Mouse (Mus musculus) monocyte, adult 5-6 weeks (primary cell): ENCODE data around the gene Hmgb3. TPM values are rescaled to one million over a fixed set of nuclear protein-coding genes. Genes with fewer than 3 reads are reported as not detected.
"Not testable (repeated sequence)": the region's sequence is repeated elsewhere in the genome, so short reads cannot be mapped to it uniquely, and the experiment has no call there.

Experiments
- ATAC-seq: fragments of 153-309, 156-312 bp; replicated peaks from 2 replicates; pipeline ENCODE4 v1.8.0; 2017; ENCODE audit warnings: mild to moderate bottlenecking; ENCODE audit not compliant: low TSS enrichment, insufficient number of reproducible peaks, severe bottlenecking, poor library complexity, low FRiP score
- total RNA-seq: library from RNA; stranded (forward); fragments of 200-1000, 200-491, 200-594 nt; gene quantifications from 3 replicates; pipeline ENCODE4 v1.2.3, GENCODE M21; 2017

Hmgb3 gene
- 4.8 to 9.4 TPM (median 7.9 TPM) in 3 replicates for total RNA-seq

GRCm38 (mm10) chrX:71555415-71556114, at the start of gene Hmgb3:
TSS of gene Hmgb3 (plus strand) at chrX:71555918.
- peak; percentile 96 for ATAC-seq

DNA sequence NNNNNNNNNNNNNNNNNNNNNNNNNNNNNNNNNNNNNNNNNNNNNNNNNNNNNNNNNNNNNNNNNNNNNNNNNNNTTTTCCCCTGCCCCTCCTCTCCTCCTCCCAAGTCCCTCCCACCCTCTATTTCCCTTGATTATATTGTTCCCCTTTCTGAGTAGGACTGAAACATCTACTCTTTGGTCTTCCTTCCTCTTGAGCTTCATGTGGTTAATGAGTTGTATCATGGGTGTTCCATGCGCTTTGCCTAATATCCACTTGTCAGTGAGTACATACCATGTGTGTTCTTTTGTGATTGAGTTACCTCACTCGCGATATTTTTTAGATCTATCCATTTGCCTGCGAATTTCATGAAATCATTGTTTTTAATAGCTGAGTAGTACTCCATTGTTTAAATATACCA, 49.1 kb upstream of the Hmgb3 start:
- ATAC-seq: not testable (repeated sequence)

DNA sequence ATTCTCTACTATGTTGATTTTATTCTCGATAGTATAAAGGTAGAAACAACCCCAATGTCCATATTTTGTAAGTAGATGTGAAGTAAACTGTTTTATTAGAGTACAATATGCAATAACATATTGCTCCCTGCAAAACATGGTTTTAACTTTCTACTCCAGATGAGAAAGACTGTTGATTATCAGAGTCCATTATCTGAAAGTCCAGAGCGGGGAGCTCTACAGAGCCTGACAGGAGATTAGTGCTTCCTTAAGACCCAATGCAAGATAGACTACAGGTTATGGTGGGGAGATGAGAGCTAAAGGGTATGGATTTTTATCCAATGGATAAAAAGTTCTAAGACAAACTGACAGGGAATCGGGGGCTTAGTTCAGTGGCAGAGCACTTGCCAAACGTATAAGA, 36.5 kb upstream of the Hmgb3 start:
- no peak for ATAC-seq

DNA sequence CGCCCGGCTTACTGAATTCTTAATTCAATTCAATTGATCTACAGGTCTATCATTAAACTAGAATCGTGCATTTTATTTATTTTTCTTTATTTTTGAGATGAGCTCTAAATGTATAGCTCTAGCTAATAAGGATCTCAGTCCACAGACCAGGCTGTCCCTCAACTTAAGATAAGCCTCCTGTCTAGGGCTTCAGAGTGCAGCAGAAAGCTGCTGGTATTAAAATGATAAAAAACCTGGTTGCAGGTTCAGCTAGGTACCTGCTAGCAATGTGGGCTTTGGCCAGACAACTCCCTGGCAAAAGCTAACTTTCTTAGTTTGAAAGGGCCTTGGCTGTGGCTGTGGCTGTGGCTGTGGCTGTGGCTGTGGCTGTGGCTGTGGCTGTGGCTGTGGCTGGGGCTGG, 32.8 kb upstream of the Hmgb3 start:
- ATAC-seq: no peak

DNA sequence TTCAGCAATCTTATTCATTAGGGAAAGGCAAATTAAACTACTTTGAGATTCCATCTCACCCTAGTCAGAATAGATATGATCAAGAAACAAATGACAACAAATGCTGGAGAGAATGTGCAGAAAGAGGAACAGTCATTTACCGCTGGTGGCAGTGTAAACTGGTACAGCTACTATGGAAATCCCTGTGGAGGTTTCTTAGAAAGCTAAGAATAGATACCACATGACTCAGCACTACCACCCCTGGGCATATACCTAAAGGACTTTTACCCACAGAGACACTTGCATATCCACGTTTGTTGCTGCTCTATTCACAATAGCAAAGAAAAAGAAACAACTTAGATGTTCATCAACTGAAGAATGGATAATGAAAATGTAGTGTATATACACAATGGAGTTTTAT, 31.4 kb upstream of the Hmgb3 start:
- no peak for ATAC-seq

DNA sequence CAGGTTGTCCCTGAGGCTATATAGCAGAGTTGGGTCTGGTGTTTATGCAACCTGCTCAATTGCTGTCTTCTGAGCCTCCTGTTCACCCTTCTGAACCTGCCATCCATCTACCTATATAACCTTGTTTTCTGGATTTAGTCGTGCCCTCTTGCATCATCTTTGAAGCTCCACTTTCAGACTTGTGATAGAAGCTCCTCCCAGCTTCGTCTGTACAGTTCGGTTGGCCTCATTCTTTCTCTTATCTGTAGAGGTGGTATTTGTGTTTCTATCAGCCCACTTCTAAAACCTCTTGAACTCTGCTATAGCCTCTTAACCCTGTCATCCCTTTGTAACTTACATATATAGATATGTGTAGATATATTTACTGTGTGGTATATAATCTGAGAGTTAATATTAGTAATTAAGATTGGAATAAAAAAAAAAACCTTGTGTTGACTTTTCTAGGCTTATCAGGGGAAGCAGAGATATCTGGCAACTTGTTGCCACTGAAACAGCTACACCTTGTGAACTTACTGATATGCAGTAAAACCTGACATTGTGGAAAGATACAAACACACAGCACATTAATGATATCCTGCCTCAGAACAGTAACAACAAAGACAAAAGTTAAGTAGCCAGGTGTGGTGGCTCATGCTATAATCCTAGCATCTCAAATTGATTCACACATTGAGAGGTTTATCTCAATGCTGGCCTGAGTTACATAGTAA, 30.0 kb upstream of the Hmgb3 start:
- no peak for ATAC-seq

GRCm38 (mm10) chrX:71527461-71527860, 28.3 kb upstream of the Hmgb3 start:
- no peak for ATAC-seq

- no peak for ATAC-seq
These were observed 27.6 kb upstream of the Hmgb3 start for GRCm38 (mm10) chrX:71528150-71528549.

DNA sequence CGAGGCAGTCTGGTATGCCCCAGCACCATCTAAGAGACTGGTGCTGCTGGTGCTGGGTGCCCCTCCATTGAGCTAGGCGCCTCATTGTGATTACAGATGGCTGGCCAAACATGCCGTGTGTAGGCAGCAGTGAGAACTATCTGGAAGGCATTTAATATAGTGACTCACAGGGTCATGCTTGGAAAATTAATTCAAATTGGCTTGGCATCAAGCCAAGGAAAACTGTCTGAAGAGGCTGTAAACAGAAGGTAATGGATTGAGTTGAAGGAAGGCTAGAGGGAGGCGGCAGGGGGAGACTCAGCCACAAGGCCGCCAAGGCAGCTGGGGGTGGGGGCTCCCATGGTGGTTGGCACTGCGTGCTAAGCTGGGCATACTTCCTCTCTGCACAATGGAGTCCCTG, 27.1 kb upstream of the Hmgb3 start:
- no peak for ATAC-seq

DNA sequence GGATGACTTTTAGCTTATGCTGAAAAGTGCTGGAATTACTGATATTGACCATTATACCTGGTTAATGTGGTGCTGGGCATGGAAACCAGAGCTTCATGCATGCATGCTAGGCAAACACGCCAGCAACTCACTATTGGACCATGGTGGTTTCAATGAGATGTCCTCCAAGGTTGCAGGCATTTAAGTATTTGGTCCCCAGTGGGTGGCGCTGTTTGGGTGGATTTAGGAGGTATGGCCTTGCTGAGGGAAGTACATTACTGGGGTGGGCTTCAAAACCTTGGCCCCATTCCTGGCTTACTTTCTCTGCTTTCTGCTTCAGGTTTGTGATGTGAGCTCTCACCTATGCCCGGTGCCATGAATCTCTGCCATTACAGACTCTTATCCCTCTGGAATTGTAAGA, 23.1 kb upstream of the Hmgb3 start:
- no peak for ATAC-seq

DNA sequence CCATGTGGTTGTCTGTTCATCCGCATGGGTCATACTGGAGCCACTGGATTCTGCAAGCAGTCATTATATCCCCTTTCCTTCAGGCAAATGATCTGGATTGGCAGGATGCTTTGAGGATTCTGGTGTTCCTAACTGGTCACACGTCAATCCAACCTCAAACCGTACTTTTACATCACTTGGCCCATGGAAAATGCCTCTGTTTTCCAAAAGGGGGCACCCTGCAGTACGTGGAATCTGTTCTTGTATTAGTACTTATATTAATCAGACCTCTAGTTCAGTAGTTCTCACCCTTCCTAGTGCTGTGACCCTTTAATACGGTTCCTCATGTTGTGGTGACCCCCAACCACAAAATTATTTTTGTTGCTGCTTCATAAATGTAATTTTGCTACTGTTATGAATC, 21.6 kb upstream of the Hmgb3 start:
- ATAC-seq: no peak

DNA sequence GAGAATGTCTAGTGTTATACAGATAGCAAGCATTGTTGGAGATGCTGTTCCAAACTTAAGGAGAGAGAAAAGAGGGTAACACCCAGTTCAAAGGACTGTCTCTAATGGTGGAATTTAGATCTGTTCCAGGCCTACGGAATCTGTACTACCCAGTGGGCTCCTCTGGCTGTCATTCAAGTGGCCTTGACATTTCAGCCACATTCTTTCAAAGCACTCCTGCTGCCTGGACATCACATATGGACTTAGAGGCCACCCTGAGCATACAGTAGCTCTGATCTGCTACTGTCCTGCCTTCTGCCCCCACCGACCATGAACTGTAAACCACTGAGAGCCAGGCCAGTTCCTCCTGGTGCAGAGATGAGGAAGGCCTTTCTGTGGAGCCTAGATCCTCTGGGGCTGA, 17.9 kb upstream of the Hmgb3 start:
- ATAC-seq: no peak

DNA sequence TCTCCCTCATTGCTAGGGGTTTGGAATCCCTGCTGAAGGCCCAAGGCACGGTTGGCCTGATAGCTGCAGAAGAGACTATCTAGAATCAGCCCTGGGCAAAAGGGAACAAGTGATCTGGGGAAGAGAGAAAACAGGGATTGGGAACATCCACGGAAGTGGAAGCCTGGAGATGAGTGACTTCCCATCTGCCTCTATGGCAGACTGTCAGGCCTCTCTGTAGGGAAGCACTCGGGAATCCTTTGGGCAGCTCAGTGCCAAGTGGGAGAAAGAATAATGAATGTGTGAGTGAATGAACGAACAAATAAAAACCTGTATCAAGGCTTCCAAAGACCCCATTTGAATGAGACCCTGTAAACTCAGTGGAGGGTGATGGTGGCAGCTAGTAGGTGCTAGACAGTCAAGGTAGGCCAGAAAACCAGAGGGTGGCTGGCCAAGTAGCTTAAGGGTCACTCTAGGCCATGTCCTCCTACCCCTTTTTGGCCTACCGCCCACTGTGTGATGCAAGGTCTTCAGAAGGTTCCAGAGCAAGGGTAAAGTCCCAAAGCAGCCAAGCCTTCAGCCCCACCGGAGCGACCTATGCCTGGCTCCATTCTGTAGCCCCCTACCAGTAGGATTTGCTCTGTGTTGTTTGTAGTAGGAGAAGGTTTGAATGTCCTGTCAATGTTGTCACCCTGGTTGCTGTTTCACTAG, 14.8 kb upstream of the Hmgb3 start:
- no peak for ATAC-seq

DNA sequence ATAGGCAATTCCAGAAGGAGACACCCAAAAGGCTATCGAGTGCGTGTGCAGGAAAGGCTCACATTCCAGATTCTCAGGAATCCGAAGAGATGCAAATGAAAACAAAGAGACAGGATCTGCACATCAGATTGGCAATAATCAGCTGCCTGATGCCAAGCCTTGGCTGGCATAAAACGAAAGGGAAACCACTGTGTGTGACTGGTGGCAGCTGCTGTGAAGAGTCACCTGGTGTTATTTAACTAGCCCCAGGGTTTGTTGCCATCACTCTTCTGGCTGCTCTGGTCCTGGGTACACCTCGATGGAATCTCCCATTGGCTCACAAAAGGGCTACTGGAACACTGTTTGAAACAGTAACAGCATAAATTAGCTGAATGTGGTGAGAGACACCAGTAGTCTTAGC, 11.0 kb upstream of the Hmgb3 start:
- ATAC-seq: no peak

DNA sequence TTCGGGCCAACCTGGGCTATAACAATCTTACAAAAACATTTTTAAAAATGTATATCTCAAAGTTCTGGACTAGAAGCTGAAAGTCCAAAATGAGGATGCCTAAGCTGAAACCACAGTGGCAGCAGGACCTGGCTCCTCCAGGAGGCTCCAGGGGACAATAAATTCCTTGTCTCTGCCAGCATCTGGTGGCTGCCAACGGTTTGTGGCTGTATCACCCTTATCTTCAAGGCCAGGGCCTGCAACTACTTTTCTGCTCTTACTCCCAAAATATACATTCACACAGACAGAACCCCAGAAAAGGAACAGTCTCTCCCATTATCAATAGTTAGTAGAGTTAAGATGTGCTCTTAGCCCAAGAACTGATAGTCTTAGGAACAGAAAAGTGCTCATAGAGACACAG, 10.6 kb upstream of the Hmgb3 start:
- no peak for ATAC-seq

- no peak for ATAC-seq
These were observed 610 bp downstream of the Hmgb3 start for GRCm38 (mm10) chrX:71556115-71556941.

DNA sequence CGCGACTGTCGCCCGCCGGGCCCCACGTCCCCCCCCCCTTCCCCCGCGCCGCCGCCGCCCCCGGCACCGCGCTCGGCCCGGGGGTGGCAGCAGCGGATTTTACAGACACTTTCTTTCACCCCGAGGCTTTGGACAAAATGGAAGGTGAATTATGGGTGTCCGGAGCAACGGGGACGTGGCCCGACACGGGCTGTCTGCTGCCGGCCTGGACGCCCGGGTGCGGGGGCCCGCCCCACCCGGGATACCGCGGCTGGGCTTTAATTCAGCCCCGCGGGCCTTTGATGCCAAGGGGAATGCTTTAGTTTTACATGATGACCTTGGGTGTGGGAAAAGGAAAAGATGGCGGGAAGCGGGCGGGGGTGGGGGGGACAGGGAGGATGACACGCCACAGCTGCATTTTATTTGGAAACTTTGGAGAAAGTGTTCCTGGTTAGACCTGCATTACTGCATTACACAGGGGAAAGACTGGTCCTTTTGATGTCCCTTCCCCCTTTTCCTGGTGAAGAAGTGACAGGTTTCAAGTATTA, 1.3 kb downstream of the Hmgb3 start:
- no peak for ATAC-seq

- ATAC-seq: no peak
These were observed 3.6 kb downstream of the Hmgb3 start for GRCm38 (mm10) chrX:71559336-71559735.

DNA sequence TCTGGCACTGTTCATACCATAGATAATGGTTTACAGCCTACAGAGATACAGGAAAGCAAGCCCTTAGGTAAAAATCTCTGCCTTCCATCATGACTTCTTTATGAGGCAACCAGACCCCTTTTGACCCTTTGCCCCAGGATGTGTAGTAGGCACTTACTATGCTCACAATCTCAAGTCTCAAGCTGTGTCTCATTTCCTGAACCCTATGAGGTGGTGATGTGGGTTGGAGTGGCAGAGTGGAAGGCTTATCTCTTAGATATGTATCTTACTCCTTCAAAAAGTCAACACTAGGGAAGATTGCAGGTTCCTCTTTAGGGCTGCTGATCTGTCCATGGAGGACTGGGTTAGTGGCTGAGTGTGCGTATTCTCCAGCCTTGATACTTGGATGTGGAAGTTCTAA, 5.1 kb downstream of the Hmgb3 start:
- no peak for ATAC-seq
